Mouse (Mus musculus) limb, embryonic 12.5 days (tissue): ENCODE data around the gene Ufsp1. TPM values are rescaled to one million over a fixed set of nuclear protein-coding genes. Genes with fewer than 3 reads are reported as not detected.
"Not testable (repeated sequence)": the region's sequence is repeated elsewhere in the genome, so short reads cannot be mapped to it uniquely, and the experiment has no call there.

Experiments
- ATAC-seq: fragments of 200-750 bp; cut with Nextera tagmentation; 2 replicates; pipeline ENCODE4 v1.8.0; 2017; ENCODE audit warnings: low read depth, moderate TSS enrichment; ENCODE audit not compliant: insufficient number of reproducible peaks, insufficient read depth, low FRiP score, low TSS enrichment
- H3K27ac ChIP-seq: fragments of 300-500 bp; sonication (generic); 2 replicates; pipeline ENCODE4 v1.5.1; 2016; ENCODE audit warnings: mild to moderate bottlenecking, moderate library complexity
- H3K27me3 ChIP-seq: fragments of 300-500 bp; sonication (generic); 2 replicates; pipeline ENCODE4 v1.6.1; 2016; ENCODE audit warnings: mild to moderate bottlenecking, moderate library complexity
- H3K36me3 ChIP-seq: fragments of 300-500 bp; sonication (generic); 2 replicates; pipeline ENCODE4 v1.6.1; 2016; ENCODE audit warnings: mild to moderate bottlenecking, moderate library complexity
- H3K4me1 ChIP-seq: fragments of 300-500 bp; sonication (generic); replicated peaks from 2 replicates; pipeline ENCODE4 v1.6.1; 2016
- H3K4me2 ChIP-seq: fragments of 300-500 bp; sonication (generic); 2 replicates; pipeline ENCODE4 v1.6.1; 2016; ENCODE audit warnings: mild to moderate bottlenecking, moderate library complexity
- H3K4me3 ChIP-seq: fragments of 300-500 bp; sonication (generic); replicated peaks from 2 replicates; pipeline ENCODE4 v1.5.1; 2016; ENCODE audit warnings: mild to moderate bottlenecking
- H3K9ac ChIP-seq: fragments of 300-500 bp; sonication (generic); replicated peaks from 2 replicates; pipeline ENCODE4 v1.6.1; 2016; ENCODE audit warnings: mild to moderate bottlenecking, moderate library complexity
- H3K9me3 ChIP-seq: fragments of 300-500 bp; sonication (generic); 2 replicates; pipeline ENCODE4 v1.6.1; 2016; ENCODE audit warnings: mild to moderate bottlenecking, moderate library complexity
- WGBS: fragments of 180-500 bp; shearing (Covaris S2); methylation state at CpG from one replicate; pipeline ENCODE4 v1.1.7; 2016; 5-methylcytosine and 5-hydroxymethylcytosine counted together
- polyA plus RNA-seq: library from polyadenylated mRNA; unstranded; fragments of >200 nt; fragmentation: Nextera tagmentation; extraction: Ambion mirVana; gene quantifications from 2 replicates; pipeline ENCODE4 v1.2.1, GENCODE M21; 2016

The Ufsp1 gene
- 6.7 and 6.8 TPM in 2 replicates for polyA plus RNA-seq

GRCm38 (mm10) chr5:137293839-137294743 lies at the start of gene Ufsp1:
Gene Ufsp1 (plus strand): TSS chr5:137294629.
- ATAC-seq: peak; percentile 95

DNA sequence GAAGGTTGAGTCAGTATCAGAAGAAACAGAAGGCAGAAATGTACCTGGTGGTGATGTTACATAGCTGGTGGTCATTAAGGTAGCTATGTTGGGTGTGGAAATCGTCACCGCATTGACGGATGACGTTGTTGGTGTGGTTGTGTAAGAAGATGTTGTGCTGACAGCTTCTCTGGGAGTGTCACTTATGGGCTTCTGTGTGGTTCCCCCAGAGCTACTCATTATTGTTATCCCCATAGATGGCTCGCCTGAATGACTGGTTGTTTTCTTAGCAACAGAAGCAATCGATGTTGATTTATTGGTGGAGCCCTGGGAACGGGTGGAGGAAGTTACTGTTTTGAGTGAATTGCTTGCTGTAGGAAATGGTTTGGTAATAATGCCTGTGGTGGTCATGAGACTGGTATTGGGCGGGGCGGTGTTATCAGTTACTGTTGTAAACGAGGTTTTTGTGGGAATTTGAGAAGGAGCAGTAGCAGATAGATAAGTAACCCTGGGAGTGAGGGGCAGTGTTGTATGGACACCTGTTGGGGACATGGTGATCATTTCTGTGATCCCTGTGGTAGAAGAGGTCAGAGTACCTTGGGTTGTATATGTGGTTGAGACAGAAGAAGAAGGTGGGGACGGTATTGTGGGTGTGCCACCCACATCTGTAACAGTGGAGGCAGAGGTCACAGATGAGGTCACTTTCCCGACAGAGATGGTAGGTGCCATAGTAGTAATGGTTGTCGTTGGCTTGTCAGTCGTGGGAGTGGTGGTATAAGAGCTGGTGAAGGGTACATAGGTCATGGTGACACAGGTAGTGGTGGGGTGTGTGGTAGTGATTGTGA lies 30.3 kb upstream of the Ufsp1 start:
- Histone ChIP-seq H3K9ac (no peak overlapping the region), H3K27ac (no peak overlapping the region), H3K4me3 (no peak overlapping the region), H3K4me1 (peaks cover 7% of the 10 kb centered on the region; the same call in 1 of the 2 replicates), H3K36me3 (no peaks in the 10 kb centered on the region), H3K27me3 (peaks cover 10% of the 10 kb centered on the region; the same call in 1 of the 2 replicates), H3K9me3 (no peaks in the 10 kb centered on the region), H3K4me2 (no peak overlapping the region)
- no peak for ATAC-seq
- 79% methylated on average over 14 of the region's 14 CpGs for WGBS

More at GRCm38 (mm10) chr5:137293839-137294743, at the start of gene Ufsp1:
- Histone ChIP-seq H3K27me3 (peaks cover 44% of the 10 kb centered on the region), H3K9ac (peak within 1 kb of the TSS; percentile 78), H3K9me3 (no peaks in the 10 kb centered on the region), H3K36me3 (peaks cover 42% of the 10 kb centered on the region), H3K4me2 (peak within 1 kb of the TSS; percentile 100), H3K4me1 (peaks cover 24% of the 10 kb centered on the region), H3K27ac (peak within 1 kb of the TSS; percentile 88), H3K4me3 (peak within 1 kb of the TSS; percentile 55)
- under 1% methylated on average over 52 of the region's 52 CpGs for WGBS

- no peaks in the 10 kb centered on the region for H3K9me3 ChIP-seq
- no peak overlapping the region for H3K4me3 ChIP-seq
- no peaks in the 10 kb centered on the region for H3K36me3 ChIP-seq
- ATAC-seq: no peak
- 86% methylated on average over 11 of the region's 11 CpGs for WGBS
- no peak overlapping the region for H3K27ac ChIP-seq
- H3K27me3 ChIP-seq: peaks cover 10% of the 10 kb centered on the region; the same call in 1 of the 2 replicates
- H3K9ac ChIP-seq: no peak overlapping the region
- no peak overlapping the region for H3K4me2 ChIP-seq
- H3K4me1 ChIP-seq: peaks cover 7% of the 10 kb centered on the region; the same call in 1 of the 2 replicates
These were observed 29.6 kb upstream of the Ufsp1 start for GRCm38 (mm10) chr5:137264787-137265186.

DNA sequence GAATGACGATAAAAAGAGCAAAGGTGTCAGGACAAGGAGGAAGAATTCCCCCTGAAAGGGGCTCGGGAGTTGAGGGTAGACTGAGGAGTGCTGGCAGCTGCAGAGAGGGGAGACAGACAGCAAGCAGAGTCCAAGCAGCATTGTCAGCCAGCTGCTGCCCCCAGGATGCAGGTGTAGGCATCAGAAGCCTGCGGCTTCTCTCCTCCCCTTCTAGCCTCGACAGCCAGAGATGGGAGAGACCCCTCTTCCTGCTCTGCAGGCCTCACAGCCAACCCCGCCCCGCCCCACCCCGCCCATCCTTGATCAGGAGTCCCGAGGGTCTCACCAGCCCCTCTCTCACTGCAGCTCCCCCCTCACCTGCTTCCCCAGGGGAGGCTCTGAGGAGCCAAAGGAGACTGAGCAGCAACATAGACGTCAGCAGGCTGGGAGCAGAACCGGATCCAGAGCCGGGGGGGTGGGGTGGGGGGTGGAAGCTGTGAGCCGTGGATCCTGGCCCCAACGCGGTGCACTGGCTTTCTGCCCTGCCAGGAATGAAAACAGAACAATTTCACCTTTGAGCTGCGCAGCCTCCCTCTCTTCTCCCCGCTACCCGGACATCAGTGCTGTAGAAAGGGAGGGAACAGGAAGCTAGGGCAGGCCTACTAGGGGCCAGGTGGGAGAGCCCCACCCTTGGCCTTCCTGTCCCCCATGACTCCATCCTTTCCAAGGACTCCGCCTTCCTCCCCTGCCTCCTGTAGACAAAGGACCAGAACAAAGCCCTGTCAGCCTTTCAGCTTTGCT lies 26.1 kb upstream of the Ufsp1 start:
- H3K27me3 ChIP-seq: peaks cover 10% of the 10 kb centered on the region; the same call in 1 of the 2 replicates
- H3K4me2 ChIP-seq: peak overlapping the region; percentile 34
- 0 out of 2 replicates have a peak overlapping the region, but pooled peaks have one; percentile 23 for H3K9ac ChIP-seq
- ATAC-seq: no peak
- peaks cover 4% of the 10 kb centered on the region for H3K9me3 ChIP-seq
- H3K4me3 ChIP-seq: 0 out of 2 replicates have a peak overlapping the region, but pooled peaks have one; percentile 6
- WGBS: 39% methylated on average over 18 of the region's 18 CpGs
- no peak overlapping the region for H3K27ac ChIP-seq
- no peaks in the 10 kb centered on the region for H3K36me3 ChIP-seq
- H3K4me1 ChIP-seq: peaks cover 7% of the 10 kb centered on the region; the same call in 1 of the 2 replicates

- Histone ChIP-seq H3K9ac (no peak overlapping the region), H3K9me3 (peaks cover 11% of the 10 kb centered on the region), H3K27ac (no peak overlapping the region), H3K4me1 (0 out of 2 replicates have a peak, but pooled peaks cover 5% of the 10 kb centered on the region), H3K27me3 (peaks cover 2% of the 10 kb centered on the region; the same call in 1 of the 2 replicates), H3K36me3 (no peaks in the 10 kb centered on the region), H3K4me2 (peak overlapping the region; percentile 31), H3K4me3 (no peak overlapping the region)
- peak; percentile 68; the same call in 1 of the 2 replicates for ATAC-seq
- 31% methylated on average over 18 of the region's 18 CpGs for WGBS
These were observed 16.8 kb upstream of the Ufsp1 start for GRCm38 (mm10) chr5:137277360-137278342.

DNA sequence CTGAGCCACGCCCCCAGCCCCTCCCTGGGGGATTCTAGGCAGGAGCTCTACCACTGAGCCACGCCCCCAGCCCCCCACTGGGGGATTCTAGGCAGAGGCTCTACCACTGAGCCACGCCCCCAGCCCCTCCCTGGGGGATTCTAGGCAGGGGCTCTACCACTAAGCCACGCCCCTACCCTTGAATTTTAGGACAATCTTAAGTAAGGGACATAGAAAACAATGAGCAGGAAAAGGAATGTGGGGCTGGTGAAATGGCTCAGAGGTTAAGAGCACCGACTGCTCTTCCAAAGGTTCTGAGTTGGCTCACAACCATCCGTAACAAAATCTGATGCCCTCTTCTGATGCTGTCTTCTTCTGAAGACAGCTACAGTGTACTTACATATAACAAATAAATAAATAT lies 10.0 kb upstream of the Ufsp1 start:
- not testable (repeated sequence) for H3K9me3 ChIP-seq, H3K4me3 ChIP-seq, ATAC-seq, H3K9ac ChIP-seq, H3K27ac ChIP-seq, H3K36me3 ChIP-seq, H3K4me2 ChIP-seq
- H3K4me1 ChIP-seq: peaks cover 24% of the 10 kb centered on the region
- H3K27me3 ChIP-seq: peaks cover 37% of the 10 kb centered on the region
- WGBS: 88% methylated on average over 5 of the region's 6 CpGs

DNA sequence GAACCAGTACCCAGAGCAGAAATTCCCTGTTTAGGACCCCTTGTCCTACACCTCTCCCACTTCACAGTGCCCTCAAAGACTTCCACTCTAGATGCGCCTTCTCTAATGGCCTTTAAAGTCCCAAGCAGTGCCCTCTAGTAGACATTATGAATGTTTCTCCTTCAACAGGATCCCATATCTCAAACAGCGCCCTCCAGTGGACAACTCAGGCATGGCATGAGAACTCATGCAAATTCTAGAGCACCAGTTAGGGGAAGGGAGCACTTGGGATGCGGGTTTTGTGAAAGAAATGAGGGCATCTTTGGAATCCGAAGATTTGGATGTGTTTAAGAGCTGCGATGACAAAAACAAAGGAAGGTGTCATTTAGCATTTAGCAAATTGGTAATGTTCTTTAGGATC lies 9.4 kb upstream of the Ufsp1 start:
- no peak for ATAC-seq
- no peaks in the 10 kb centered on the region for H3K36me3 ChIP-seq
- peaks cover 24% of the 10 kb centered on the region for H3K4me1 ChIP-seq
- H3K27ac ChIP-seq: no peak overlapping the region
- no peak overlapping the region for H3K4me3 ChIP-seq
- H3K9me3 ChIP-seq: 0 out of 2 replicates have a peak, but pooled peaks cover 6% of the 10 kb centered on the region
- WGBS: 65% methylated on average over 5 of the region's 5 CpGs
- H3K4me2 ChIP-seq: no peak overlapping the region
- H3K9ac ChIP-seq: no peak overlapping the region
- H3K27me3 ChIP-seq: peaks cover 43% of the 10 kb centered on the region

GRCm38 (mm10) chr5:137285986-137286385 lies 8.4 kb upstream of the Ufsp1 start:
- 53% methylated on average over 7 of the region's 7 CpGs for WGBS
- no peak for ATAC-seq
- Histone ChIP-seq H3K27me3 (peaks cover 53% of the 10 kb centered on the region), H3K9me3 (0 out of 2 replicates have a peak, but pooled peaks cover 6% of the 10 kb centered on the region), H3K27ac (no peak overlapping the region), H3K4me1 (peaks cover 24% of the 10 kb centered on the region), H3K9ac (no peak overlapping the region), H3K36me3 (no peaks in the 10 kb centered on the region), H3K4me2 (no peak overlapping the region), H3K4me3 (no peak overlapping the region)

GRCm38 (mm10) chr5:137286655-137287031 lies 7.8 kb upstream of the Ufsp1 start:
- ATAC-seq: 0 out of 2 replicates have a peak, but pooled peaks have one; percentile 22

More at GRCm38 (mm10) chr5:137286655-137287031, 7.8 kb upstream of the Ufsp1 start:
- 0 out of 2 replicates have a peak, but pooled peaks cover 6% of the 10 kb centered on the region for H3K9me3 ChIP-seq
- peak overlapping the region; percentile 45 for H3K9ac ChIP-seq
- peaks cover 24% of the 10 kb centered on the region for H3K4me1 ChIP-seq
- peaks cover 59% of the 10 kb centered on the region for H3K27me3 ChIP-seq
- H3K4me2 ChIP-seq: peak overlapping the region; percentile 80
- peak overlapping the region; percentile 43 for H3K4me3 ChIP-seq
- H3K36me3 ChIP-seq: no peaks in the 10 kb centered on the region
- WGBS: 2% methylated on average over 15 of the region's 16 CpGs
- H3K27ac ChIP-seq: no peak overlapping the region
